Mouse (Mus musculus) hindbrain, embryonic 14.5 days (tissue): ENCODE measurements around the gene Cmtm7. TPM values are rescaled to one million over a fixed set of nuclear protein-coding genes. Genes with fewer than 3 reads are reported as not detected.

Source experiments
- ATAC-seq: fragments of 200-750 bp; cut with Nextera tagmentation; 2 replicates; pipeline ENCODE4 v1.8.0; 2017; ENCODE audit warnings: moderate number of reproducible peaks, mild to moderate bottlenecking, moderate TSS enrichment, moderate library complexity; ENCODE audit not compliant: low FRiP score
- DNase-seq: peaks from one replicate; pipeline ENCODE4 v3.0.0-alpha.2; 2015; ENCODE audit warnings: low spot score
- H3K27ac ChIP-seq: fragments of 300-500 bp; sonication (generic); 2 replicates; pipeline ENCODE4 v1.5.1; 2014; ENCODE audit warnings: mild to moderate bottlenecking, moderate library complexity
- H3K27me3 ChIP-seq: fragments of 300-500 bp; sonication (generic); 2 replicates; pipeline ENCODE4 v1.6.1; 2014; ENCODE audit warnings: mild to moderate bottlenecking, low read length, mixed read lengths; ENCODE audit not compliant: control insufficient read depth, insufficient read depth
- H3K36me3 ChIP-seq: fragments of 300-500 bp; sonication (generic); replicated peaks from 2 replicates; pipeline ENCODE4 v1.6.1; 2014; ENCODE audit not compliant: control insufficient read depth, insufficient read depth
- H3K4me1 ChIP-seq: fragments of 300-500 bp; sonication (generic); replicated peaks from 2 replicates; pipeline ENCODE4 v1.6.1; 2014; ENCODE audit warnings: antibody characterized with exemption, low read length, mixed read lengths; ENCODE audit not compliant: control insufficient read depth, insufficient read depth
- H3K4me2 ChIP-seq: fragments of 300-500 bp; sonication (generic); replicated peaks from 2 replicates; pipeline ENCODE4 v1.6.1; 2014; ENCODE audit warnings: mild to moderate bottlenecking, moderate library complexity
- H3K4me3 ChIP-seq: fragments of 300-500 bp; sonication (generic); replicated peaks from 2 replicates; pipeline ENCODE4 v1.5.1; 2014; ENCODE audit warnings: mild to moderate bottlenecking, low read length
- H3K9ac ChIP-seq: fragments of 300-500 bp; sonication (generic); 2 replicates; pipeline ENCODE4 v1.6.1; 2014
- H3K9me3 ChIP-seq: fragments of 300-500 bp; sonication (generic); 2 replicates; pipeline ENCODE4 v1.6.1; 2016; ENCODE audit warnings: low read length; ENCODE audit not compliant: control insufficient read depth
- WGBS: fragments of 180-500 bp; shearing (Covaris S2); extraction: QIAGEN DNeasy Blood & Tissue Kit; methylation state at CpG from one replicate; pipeline ENCODE4 v1.1.7; 2014; 5-methylcytosine and 5-hydroxymethylcytosine counted together
- polyA plus RNA-seq: library from polyadenylated mRNA; unstranded; fragments of >200 nt; fragmentation: Nextera tagmentation; extraction: Ambion mirVana; gene quantifications from 2 replicates; pipeline ENCODE4 v1.2.1, GENCODE M21; 2014

Cmtm7 gene
- polyA plus RNA-seq, 1 experiment from 2014 or later, result 13.7 TPM

DNA sequence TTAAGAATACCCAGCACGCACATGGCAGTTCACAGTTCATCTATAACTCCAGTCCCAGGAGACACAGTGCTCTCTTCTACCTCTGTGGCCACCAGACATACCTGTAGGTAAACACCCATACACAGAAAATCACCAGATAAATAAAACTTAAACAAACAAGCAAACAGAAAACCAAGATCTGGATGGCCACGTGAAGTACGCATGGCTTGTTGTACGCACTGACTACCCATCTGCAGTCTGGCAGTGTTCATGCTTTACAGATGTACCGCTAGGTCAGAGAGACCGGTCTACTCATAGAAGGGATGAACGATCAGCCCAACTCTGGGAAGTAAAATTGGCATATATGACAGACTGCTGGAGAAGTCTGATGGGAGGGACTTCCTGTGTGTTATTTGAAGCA, 34.5 kb upstream of the Cmtm7 start:
- Histone ChIP-seq H3K9me3 (no peaks in the 10 kb centered on the region), H3K27me3 (no peaks in the 10 kb centered on the region), H3K4me1 (no peaks in the 10 kb centered on the region), H3K27ac (no peak overlapping the region), H3K4me2 (no peak overlapping the region), H3K9ac (no peak overlapping the region), H3K36me3 (no peaks in the 10 kb centered on the region), H3K4me3 (no peak overlapping the region)
- no peak for DNase-seq
- no peak for ATAC-seq
- WGBS, result 98% methylated on average over 7 of the region's 7 CpGs

DNA sequence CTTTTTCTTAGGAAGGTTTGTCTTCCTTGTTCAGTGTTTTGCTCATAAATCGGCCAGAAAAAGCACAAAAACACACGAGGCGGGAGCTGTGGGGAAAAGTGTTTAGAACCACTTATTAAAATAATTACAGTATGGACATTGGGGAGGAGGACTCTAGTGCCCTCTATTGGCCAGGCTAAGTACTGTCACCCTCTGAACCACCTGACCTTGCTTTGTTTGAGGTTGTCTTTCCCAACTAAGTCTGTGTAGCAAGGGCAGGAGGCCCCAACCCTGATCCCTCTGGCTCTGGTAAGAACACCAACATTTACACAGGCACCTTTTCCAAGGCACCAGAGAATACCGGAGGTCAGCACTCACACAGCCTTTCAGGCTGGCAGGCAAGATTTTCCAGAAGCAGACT, 33.7 kb upstream of the Cmtm7 start:
- WGBS, result 85% methylated on average over 4 of the region's 4 CpGs

DNA sequence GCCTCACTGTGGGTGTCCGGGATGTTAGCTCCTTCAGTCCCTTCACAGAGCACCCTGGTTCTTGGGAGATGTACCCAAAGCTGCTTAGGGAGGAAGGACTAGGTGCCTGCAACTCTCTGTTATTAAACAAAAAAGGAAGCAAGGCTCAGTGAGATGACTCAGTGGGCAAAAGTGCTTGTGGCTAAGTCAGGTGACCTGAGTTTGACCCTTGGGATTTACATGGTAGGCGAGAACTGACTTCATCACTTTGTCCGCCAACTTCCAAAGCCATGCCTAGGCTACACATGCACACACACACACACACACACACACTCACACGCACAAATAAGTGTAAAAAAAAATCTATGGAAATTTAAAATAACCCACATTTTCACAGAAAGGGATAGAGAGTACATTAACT, 30.3 kb upstream of the Cmtm7 start:
- Histone ChIP-seq H3K36me3 (no peaks in the 10 kb centered on the region), H3K9ac (no peak overlapping the region), H3K27ac (no peak overlapping the region), H3K4me2 (no peak overlapping the region), H3K9me3 (no peaks in the 10 kb centered on the region), H3K4me1 (no peaks in the 10 kb centered on the region), H3K27me3 (no peaks in the 10 kb centered on the region), H3K4me3 (no peak overlapping the region)
- no peak for ATAC-seq
- WGBS, result 83% methylated on average over 4 of the region's 4 CpGs
- no peak for DNase-seq

More for the DNA sequence above, 33.7 kb upstream of the Cmtm7 start:
- Histone ChIP-seq H3K9ac (no peak overlapping the region), H3K27me3 (no peaks in the 10 kb centered on the region), H3K4me2 (no peak overlapping the region), H3K36me3 (no peaks in the 10 kb centered on the region), H3K27ac (no peak overlapping the region), H3K4me3 (no peak overlapping the region), H3K9me3 (no peaks in the 10 kb centered on the region), H3K4me1 (no peaks in the 10 kb centered on the region)
- DNase-seq (no peak), ATAC-seq (no peak)

DNA sequence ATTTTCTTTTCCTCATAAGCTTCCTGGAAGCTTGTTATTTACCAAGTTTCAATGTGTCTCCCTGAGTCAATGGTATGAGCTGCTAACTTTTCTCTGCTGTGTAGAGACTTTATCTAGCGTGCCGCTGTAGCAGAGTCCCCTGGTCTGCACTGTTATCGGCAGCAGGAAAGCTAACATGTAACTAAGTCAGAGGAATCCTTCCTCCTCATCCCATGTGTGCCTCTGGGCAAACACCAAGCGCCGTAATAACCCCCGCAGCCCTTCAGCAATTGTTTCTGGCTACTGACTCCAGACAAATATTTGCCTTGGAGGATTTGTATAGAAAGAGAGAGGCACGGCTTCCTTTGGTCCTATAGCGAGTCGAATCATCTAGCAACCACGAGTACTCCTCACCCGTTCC, 29.2 kb upstream of the Cmtm7 start:
- Histone ChIP-seq H3K4me1 (no peaks in the 10 kb centered on the region), H3K27me3 (no peaks in the 10 kb centered on the region), H3K9me3 (no peaks in the 10 kb centered on the region), H3K36me3 (no peaks in the 10 kb centered on the region), H3K4me2 (no peak overlapping the region), H3K9ac (no peak overlapping the region), H3K4me3 (no peak overlapping the region), H3K27ac (no peak overlapping the region)
- no peak for DNase-seq
- 80% methylated on average over 11 of the region's 11 CpGs for WGBS
- no peak for ATAC-seq

DNA sequence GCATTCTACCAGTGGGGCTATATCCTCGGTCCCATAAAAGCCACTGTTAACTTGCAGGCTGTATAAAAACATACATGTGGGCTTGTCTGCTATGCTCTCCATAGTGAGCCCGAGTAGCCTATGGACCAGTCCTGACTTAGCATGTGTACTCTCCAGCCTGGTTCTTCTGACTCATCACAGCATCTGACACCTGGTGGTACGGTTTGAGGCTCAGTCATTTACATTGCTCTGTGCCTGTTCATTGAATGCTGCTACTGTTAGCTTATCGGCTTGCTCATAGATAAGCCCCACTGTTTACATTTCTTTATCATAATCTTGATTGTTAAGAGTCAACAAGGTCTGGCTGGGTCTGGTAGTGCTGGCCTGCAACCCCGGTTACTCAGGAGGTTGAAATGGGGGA, 27.0 kb upstream of the Cmtm7 start:
- no peak overlapping the region for H3K9ac ChIP-seq
- H3K4me1 ChIP-seq, result no peaks in the 10 kb centered on the region
- WGBS, result 90% methylated on average over 5 of the region's 5 CpGs
- H3K4me3 ChIP-seq, result no peak overlapping the region
- no peaks in the 10 kb centered on the region for H3K36me3 ChIP-seq
- no peaks in the 10 kb centered on the region for H3K27me3 ChIP-seq
- DNase-seq (no peak), ATAC-seq (no peak)
- H3K27ac ChIP-seq, result no peak overlapping the region
- H3K4me2 ChIP-seq, result no peak overlapping the region
- H3K9me3 ChIP-seq, result no peaks in the 10 kb centered on the region

DNA sequence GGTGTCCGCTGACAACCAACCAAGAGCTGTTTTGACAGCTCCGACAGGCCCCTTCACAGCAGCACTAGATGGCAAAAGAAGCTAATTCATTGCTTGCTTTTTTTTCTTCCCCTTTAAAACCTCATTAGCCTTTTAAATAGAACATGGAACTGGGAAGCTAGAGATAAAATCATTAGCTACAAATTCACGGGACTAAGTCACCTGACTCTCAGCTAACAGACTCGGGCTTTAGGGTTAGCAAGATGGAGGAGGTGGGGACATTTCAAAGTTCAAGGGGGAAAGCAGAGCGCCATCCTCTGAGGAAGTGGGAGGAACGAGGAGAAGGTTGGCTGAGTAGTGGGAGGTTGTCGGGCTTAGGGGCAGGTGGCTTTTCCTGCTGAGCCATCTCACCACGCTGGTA, 25.6 kb upstream of the Cmtm7 start:
- DNase-seq (no peak), ATAC-seq (no peak)
- no peaks in the 10 kb centered on the region for H3K36me3 ChIP-seq
- no peaks in the 10 kb centered on the region for H3K9me3 ChIP-seq
- H3K27ac ChIP-seq, result no peak overlapping the region
- H3K4me2 ChIP-seq, result no peak overlapping the region
- H3K27me3 ChIP-seq, result no peaks in the 10 kb centered on the region
- no peak overlapping the region for H3K4me3 ChIP-seq
- WGBS, result 64% methylated on average over 8 of the region's 8 CpGs
- no peak overlapping the region for H3K9ac ChIP-seq
- no peaks in the 10 kb centered on the region for H3K4me1 ChIP-seq

DNA sequence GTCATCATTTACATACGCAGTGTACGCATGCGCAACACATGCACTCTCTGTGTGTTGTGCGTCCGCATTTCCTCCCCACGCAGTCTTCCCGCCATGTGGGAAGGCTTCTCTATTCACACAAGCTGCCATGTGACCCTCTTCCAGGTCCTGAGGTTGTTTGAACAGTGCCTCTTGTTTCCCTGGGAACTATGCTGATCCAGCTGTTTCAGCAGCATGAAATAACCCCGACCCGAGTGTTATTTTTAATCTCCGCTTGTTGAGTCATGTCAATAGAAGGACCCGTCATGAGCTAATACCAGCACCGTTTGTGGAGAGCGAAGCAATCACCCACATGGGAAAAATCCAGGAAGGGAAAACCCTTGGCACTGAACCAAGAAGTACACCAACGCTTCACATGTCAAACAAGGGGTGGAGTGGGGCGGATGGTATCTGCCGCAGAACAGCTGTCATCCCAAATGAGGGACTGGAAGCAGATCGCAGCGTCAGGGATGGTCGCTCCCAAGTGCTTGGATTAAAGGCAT, 23.6 kb upstream of the Cmtm7 start:
- DNase-seq, result peak; percentile 47
- 56% methylated on average over 19 of the region's 19 CpGs for WGBS

DNA sequence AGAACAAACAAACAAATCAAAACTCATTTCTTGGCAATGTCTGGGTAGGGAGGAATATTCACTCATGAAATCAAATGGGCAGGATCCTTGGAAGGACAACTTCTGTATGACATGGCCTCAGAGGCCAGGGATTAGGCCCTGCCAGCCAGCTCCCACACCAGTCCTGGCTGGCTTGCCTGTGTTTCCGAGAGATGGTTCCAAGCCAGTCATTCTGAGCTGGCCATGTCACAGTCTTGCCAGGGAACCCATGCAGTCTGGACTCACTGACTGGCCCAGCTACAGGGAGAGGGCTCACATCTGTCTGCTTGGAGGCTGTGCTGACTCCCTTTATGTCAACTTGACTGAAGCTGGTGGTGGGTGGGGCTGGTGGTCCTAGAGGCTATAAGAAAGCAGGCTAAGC, 20.5 kb upstream of the Cmtm7 start:
- no peak overlapping the region for H3K4me3 ChIP-seq
- ATAC-seq (no peak), DNase-seq (no peak)
- H3K27me3 ChIP-seq, result no peaks in the 10 kb centered on the region
- H3K27ac ChIP-seq, result no peak overlapping the region
- H3K4me2 ChIP-seq, result no peak overlapping the region
- H3K36me3 ChIP-seq, result no peaks in the 10 kb centered on the region
- H3K9me3 ChIP-seq, result no peaks in the 10 kb centered on the region
- WGBS, result 83% methylated on average over 1 of the region's 1 CpGs
- H3K4me1 ChIP-seq, result 0 out of 2 replicates have a peak, but pooled peaks cover 4% of the 10 kb centered on the region
- H3K9ac ChIP-seq, result no peak overlapping the region

More for the DNA sequence above, 23.6 kb upstream of the Cmtm7 start:
- no peak overlapping the region for H3K27ac ChIP-seq
- H3K4me2 ChIP-seq, result no peak overlapping the region
- no peaks in the 10 kb centered on the region for H3K9me3 ChIP-seq
- H3K36me3 ChIP-seq, result no peaks in the 10 kb centered on the region
- H3K4me1 ChIP-seq, result 0 out of 2 replicates have a peak, but pooled peaks cover 4% of the 10 kb centered on the region
- no peak overlapping the region for H3K9ac ChIP-seq
- H3K4me3 ChIP-seq, result no peak overlapping the region
- no peaks in the 10 kb centered on the region for H3K27me3 ChIP-seq
- ATAC-seq, result peak; percentile 14; the same call in 1 of the 2 replicates

DNA sequence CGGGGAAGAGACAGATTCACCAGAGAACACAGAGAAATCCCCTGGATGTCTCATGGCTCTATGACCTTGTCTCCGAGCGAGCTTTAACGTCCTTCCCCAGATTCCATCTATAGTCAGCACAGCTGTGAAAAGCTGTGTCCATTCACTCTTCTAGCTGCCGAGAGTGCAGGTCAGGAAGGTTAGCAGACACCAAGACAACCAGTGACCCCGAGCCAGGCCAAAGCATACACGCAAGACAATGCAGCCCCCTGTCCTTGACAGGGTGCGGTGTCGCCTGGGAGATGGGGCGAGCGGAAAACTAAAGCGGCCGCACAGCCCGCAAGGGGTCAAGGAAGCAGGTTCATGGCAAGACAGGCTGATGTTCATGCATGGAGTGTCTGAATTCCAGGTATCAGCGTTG, 19.6 kb upstream of the Cmtm7 start:
- H3K4me3 ChIP-seq, result no peak overlapping the region
- H3K27me3 ChIP-seq, result no peaks in the 10 kb centered on the region
- H3K4me2 ChIP-seq, result no peak overlapping the region
- ATAC-seq, result no peak
- no peak overlapping the region for H3K9ac ChIP-seq
- no peak for DNase-seq
- WGBS, result 14% methylated on average over 15 of the region's 15 CpGs
- H3K9me3 ChIP-seq, result no peaks in the 10 kb centered on the region
- no peaks in the 10 kb centered on the region for H3K36me3 ChIP-seq
- no peak overlapping the region for H3K27ac ChIP-seq
- 0 out of 2 replicates have a peak, but pooled peaks cover 4% of the 10 kb centered on the region for H3K4me1 ChIP-seq

DNA sequence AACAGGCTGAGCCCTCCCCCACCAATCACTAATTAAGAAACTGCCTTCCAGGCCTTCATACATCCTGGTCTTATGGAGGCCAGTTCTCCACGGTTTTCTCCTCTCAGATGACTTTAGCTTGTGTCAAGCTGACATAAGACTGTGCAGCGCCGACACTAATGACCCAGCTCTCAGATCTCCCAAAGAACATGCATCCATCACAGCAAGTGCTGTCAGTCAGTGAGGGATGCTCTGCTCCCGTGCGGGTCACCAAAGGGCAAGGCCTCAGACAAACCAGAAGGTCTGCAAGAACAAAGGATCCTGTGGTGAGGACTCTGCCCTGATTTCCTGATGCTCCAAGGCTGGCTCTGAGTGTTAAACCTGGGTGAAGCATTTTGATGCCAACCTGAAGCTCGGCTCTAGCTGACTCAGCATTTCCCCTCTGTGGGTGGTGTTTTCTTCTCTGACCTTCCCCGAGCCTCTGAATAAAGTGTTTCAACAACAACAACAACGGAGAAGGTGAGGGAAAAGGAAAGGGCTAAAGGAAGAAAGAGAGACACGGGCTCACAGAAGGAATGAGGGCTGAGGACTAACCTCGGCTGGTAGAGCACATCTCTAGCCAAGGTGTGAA, 17.9 kb upstream of the Cmtm7 start:
- H3K4me2 ChIP-seq, result no peak overlapping the region
- no peak for DNase-seq

More for the DNA sequence above, 17.9 kb upstream of the Cmtm7 start:
- 26% methylated on average over 10 of the region's 10 CpGs for WGBS
- ATAC-seq, result no peak
- H3K4me1 ChIP-seq, result 0 out of 2 replicates have a peak, but pooled peaks cover 4% of the 10 kb centered on the region
- H3K27me3 ChIP-seq, result no peaks in the 10 kb centered on the region
- no peak overlapping the region for H3K27ac ChIP-seq
- H3K4me3 ChIP-seq, result no peak overlapping the region
- no peak overlapping the region for H3K9ac ChIP-seq
- H3K36me3 ChIP-seq, result no peaks in the 10 kb centered on the region
- no peaks in the 10 kb centered on the region for H3K9me3 ChIP-seq
